Mouse (Mus musculus) left cerebral cortex, adult 2 months (tissue): ENCODE results near the gene C1qtnf6. TPM values are rescaled to one million over a fixed set of nuclear protein-coding genes. Genes with fewer than 3 reads are reported as not detected.

Source experiments
- DNase-seq, 2 experiments: peaks; one replicate each; pipeline ENCODE4 v3.0.0; 2021 to 2022; ENCODE audit warnings: low spot score in 2 of 2, mixed read lengths in 1 of 2; ENCODE audit errors: extremely low spot score in 1 of 2
- H3K27ac ChIP-seq: fragments of 200-600 bp; 2 replicates; pipeline ENCODE4 v1.8.1; 2022
- H3K4me3 ChIP-seq: fragments of 200-600 bp; 2 replicates; pipeline ENCODE4 v1.8.1; 2022
- CTCF ChIP-seq: fragments of 200-600 bp; IDR thresholded peaks from 2 replicates; pipeline ENCODE4 v1.8.1; 2022; ENCODE audit warnings: antibody characterized with exemption, mild to moderate bottlenecking, moderate library complexity
- intact Hi-C: fragments of 180-260 bp; cut with DNase I; formaldehyde crosslinking; loops from one replicate; pipeline ENCODE4 v1.15.1; 2025
- total RNA-seq, 2 experiments: library from RNA; stranded (reverse); gene quantifications; 2 replicates each; pipeline ENCODE4 v1.2.3; 2021

C1qtnf6 gene
- total RNA-seq, 2 experiments from 2014 or later = 1.3 to 1.6 TPM

DNA sequence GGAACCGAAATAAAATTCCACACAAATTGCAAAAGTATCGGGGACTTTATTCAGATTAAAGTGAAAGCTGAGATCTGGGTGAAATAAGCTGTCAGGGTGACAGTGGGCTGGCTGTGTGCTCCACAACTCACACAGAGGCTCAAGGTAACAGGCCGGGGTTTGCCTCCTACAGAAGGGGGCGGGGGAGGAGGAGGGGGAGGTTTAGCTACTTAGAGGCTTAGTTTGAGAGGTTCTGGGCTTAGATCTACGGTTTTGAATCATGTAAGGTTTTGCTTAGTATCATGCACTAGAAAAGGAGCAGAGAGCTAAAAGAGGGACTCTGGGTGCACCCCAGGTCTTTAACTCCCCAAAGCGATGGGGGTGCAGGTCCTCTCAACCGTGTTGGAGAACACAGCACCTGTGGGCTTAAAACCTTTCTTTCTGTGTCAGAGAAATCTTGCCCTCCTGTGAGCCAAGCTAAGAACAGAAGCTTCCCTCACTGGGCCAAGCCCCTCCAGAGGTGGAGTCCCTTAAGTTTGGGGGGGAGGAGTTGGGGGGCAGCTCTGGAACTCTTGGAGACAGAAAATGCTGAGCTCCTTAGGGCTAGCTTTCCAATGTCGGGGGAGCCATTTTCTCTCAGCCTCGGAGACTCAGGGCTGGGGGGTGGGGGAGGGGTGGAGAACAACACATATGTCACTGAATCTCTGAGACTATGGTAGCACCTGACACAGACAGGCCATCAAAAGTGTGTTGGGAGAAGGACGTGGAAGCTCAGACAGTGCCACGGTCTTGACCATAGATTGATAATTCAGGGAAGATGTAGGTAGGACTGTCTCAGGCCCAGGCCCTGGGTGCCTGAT, 28.1 kb upstream of the C1qtnf6 start:
- no peak overlapping the region for H3K4me3 ChIP-seq
- no peak for DNase-seq
- intact Hi-C loops = no loop called here
- no peak overlapping the region for H3K27ac ChIP-seq
- no peak for TF ChIP-seq CTCF

GRCm38 (mm10) chr15:78557693-78558535, 26.7 kb upstream of the C1qtnf6 start:
- no peak for TF ChIP-seq CTCF
- intact Hi-C loops = no loop called here
- H3K4me3 ChIP-seq = no peak overlapping the region
- no peak overlapping the region for H3K27ac ChIP-seq
- no peak for DNase-seq

- DNase-seq = no peak
- TF ChIP-seq CTCF = no peak; the same call in 1 of the 2 replicates
- intact Hi-C loops = no loop called here
- Histone ChIP-seq H3K27ac (peak overlapping the region; percentile 32; the same call in 1 of the 2 replicates), H3K4me3 (peak overlapping the region; percentile 37)
These were observed 23.5 kb upstream of the C1qtnf6 start for GRCm38 (mm10) chr15:78554545-78555313.

DNA sequence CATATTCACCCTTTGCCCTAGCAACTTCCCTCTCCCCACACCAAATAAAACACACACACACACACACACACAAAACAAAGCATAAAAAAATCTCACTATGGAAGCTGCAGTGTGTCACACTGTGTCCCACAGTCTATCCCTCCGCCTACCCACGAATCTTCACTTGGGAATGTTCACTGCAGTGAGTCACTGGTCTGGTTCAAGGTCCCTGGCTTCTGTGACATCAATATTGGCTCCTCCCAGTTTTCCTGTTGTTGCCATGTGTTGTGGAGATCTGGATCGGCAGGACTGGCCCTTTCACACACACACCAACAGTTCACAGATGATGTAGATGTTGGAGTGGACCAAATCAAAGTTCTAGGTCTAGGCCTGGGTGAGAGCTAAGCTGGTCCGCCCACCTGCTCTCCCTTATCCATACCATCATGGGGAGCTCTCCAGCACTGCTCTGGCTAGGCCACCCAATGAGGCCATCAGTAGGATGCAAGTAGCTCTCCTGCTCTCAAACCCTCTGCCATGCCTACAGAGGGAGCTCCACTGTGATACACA, 18.0 kb upstream of the C1qtnf6 start:
- intact Hi-C loops = loop anchor here (5.0 to 10.0 kb wide), 2 partner anchors 182 to 574 kb away; partner anchors contain the start of gene Eif3d
- no peak for DNase-seq
- no peak for TF ChIP-seq CTCF
- H3K27ac ChIP-seq = no peak overlapping the region
- H3K4me3 ChIP-seq = no peak overlapping the region

GRCm38 (mm10) chr15:78548711-78549110, 17.5 kb upstream of the C1qtnf6 start:
- no peak overlapping the region for H3K4me3 ChIP-seq
- DNase-seq = no peak
- TF ChIP-seq CTCF = no peak
- intact Hi-C loops = loop anchor here (5.0 to 10.0 kb wide), 2 partner anchors 181 to 574 kb away; partner anchors contain the start of gene Eif3d
- no peak overlapping the region for H3K27ac ChIP-seq

GRCm38 (mm10) chr15:78548336-78548665, 17.1 kb upstream of the C1qtnf6 start:
- no peak for TF ChIP-seq CTCF
- Histone ChIP-seq H3K27ac (no peak overlapping the region), H3K4me3 (no peak overlapping the region)
- intact Hi-C loops = loop anchor here (5.0 to 10.0 kb wide), 2 partner anchors 181 to 574 kb away; partner anchors contain the start of gene Eif3d
- DNase-seq = no peak

- peak; percentile 59 for TF ChIP-seq CTCF
- Histone ChIP-seq H3K27ac (no peak overlapping the region), H3K4me3 (no peak overlapping the region)
- intact Hi-C loops = loop anchor here (5.0 to 10.0 kb wide), 2 partner anchors 180 to 573 kb away; partner anchors contain the start of gene Eif3d
- no peak for DNase-seq
These were observed 16.5 kb upstream of the C1qtnf6 start for GRCm38 (mm10) chr15:78547415-78548335.

DNA sequence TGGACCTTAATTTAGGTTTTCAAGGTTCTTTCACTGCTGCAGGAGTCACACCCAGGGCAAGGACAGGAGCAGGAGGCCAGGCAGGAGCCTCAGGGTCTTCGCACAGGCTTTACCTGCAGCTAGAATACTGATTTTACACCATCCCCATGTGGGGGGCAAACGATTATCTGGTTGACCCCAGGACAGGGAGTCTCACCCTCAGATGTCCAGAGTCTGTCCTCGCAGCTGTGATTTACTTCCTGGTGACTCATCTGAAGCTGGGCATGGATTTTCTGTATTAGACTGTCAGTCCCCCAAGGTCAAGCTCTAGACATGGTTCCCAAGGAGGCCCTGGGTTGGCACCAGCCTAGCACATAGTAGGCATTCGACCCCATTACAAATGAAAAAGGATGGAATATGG, 14.8 kb upstream of the C1qtnf6 start:
- intact Hi-C loops = loop anchor here (5.0 to 10.0 kb wide), 2 partner anchors 179 to 571 kb away; partner anchors contain the start of gene Eif3d

DNA sequence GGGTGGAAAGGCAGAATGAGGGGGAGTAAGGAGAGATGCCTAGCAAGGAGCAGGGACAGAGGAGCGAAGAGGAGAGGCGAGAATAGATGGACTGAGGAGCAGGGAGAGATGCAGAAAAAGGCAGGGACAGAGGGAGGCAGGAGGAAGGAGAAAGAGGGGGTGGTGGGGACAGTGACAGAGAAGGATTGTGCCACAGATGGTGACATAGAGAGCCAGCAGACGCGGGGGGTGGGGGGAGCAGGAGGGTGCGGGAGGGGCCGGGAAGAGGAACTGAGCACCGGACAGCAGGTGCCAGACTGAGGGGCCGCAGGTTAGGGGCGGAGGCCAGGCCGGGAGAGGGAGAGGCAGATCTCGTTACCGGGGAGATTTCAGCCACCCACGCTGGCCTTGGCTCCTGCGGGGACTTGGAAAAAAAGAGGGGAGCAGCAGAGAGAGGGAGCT, 13.4 kb upstream of the C1qtnf6 start, which contains the start of gene Sstr3:
Gene Sstr3 (minus strand): TSS at position 125 of the 441 bp plus-strand sequence.
- peak within 1 kb of the TSS; percentile 92 for H3K27ac ChIP-seq
- H3K4me3 ChIP-seq = peak within 1 kb of the TSS; percentile 45
- intact Hi-C loops = loop anchor here (1.0 to 10.0 kb wide), 6 partner anchors 36 to 570 kb away; partner anchors contain the start of gene Eif3d
- no peak for TF ChIP-seq CTCF
- DNase-seq = peak in 1 of 2 experiments; percentile 52

More for the DNA sequence above, 14.8 kb upstream of the C1qtnf6 start:
- TF ChIP-seq CTCF = no peak
- no peak for DNase-seq
- Histone ChIP-seq H3K27ac (no peak overlapping the region), H3K4me3 (no peak overlapping the region)

GRCm38 (mm10) chr15:78544041-78544440, 12.8 kb upstream of the C1qtnf6 start:
- peak overlapping the region; percentile 45 for H3K4me3 ChIP-seq
- peak overlapping the region; percentile 92 for H3K27ac ChIP-seq
- no peak for TF ChIP-seq CTCF
- no peak for DNase-seq
- intact Hi-C loops = loop anchor here (1.0 to 10.0 kb wide), 5 partner anchors 36 to 569 kb away; partner anchors contain the start of gene Eif3d
